Mouse (Mus musculus): ENCODE measurements around the gene Ly86.
A peak's percentile ranks its signal among the peaks of the same experiment; 100 is the strongest.

Gene Ly86

GRCm38 (mm10) chr13:37457007-37457827 lies 112.2 kb downstream of the Ly86 start:
- DNase-seq (ENCODE audit: extremely low read depth, low read depth) = no peak

- DNase-seq (ENCODE audit: extremely low read depth, low read depth) = no peak
These were observed 113.5 kb downstream of the Ly86 start for GRCm38 (mm10) chr13:37458557-37458956.

DNA sequence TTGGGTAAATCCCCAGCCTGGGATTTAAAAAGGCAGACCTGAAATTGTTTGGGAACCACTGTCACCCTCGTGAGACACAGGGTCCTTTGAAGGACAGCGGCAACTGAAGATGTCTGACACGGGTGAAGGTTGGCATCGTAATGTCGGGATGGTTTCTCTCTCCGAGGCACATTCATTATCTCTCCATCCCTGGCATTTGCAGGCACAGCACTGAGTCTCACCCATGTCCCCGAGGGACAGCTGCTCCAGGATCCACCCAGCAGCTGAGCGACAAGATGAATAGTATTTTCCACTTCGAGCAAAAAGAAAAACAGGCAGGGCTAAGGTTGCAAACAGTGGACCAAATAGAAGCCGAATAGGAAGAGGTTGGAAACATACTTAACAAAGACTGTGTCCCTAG lies 114.0 kb downstream of the Ly86 start:
- no peak for DNase-seq (ENCODE audit: extremely low read depth, low read depth)

DNA sequence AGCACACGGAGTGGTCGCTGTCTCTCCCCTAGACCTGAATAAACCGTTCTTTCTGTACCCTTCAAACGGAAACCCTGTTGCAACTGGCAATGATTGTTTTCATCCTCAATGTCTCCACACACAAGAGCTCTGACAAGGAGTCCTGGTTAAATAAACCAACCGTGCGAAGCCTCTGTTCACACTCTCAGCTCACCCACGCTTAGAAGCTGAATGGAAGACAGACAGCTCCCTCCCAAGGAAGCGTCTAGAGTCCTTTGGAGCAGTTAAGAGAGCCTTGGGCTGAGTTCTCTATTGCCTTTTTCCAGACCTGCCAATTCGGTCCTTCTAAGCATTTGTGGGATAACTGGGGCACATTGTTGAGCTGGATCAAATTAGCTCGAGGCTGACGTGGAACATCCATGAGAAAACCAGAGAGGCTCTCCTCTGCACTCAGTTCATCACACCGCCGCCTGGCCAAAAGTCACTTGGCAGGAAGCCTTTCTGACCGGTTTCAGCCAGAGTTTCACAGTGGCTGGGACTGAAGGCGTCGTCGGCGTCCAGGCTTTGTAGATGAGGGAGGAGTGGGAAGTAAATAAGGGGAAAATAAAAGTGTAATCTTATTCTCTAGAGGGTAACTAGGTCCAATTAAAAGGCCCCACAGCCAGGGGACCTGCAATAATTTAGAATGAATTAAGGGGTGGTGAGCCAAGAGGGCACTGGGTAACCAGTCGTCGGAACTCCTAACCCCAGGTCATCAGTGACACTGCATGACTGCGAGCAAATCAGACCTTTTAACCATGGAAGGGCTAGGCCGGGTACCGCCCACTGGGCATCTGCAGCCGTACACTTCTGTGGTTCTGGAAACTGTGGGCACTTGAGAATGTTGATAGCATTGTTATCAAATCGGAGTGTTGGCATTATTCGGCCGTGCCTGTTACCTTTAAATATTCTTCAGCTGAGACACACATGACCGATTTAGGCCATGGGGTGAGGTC lies 115.2 kb downstream of the Ly86 start:
- no peak for DNase-seq (ENCODE audit: extremely low read depth, low read depth)

DNA sequence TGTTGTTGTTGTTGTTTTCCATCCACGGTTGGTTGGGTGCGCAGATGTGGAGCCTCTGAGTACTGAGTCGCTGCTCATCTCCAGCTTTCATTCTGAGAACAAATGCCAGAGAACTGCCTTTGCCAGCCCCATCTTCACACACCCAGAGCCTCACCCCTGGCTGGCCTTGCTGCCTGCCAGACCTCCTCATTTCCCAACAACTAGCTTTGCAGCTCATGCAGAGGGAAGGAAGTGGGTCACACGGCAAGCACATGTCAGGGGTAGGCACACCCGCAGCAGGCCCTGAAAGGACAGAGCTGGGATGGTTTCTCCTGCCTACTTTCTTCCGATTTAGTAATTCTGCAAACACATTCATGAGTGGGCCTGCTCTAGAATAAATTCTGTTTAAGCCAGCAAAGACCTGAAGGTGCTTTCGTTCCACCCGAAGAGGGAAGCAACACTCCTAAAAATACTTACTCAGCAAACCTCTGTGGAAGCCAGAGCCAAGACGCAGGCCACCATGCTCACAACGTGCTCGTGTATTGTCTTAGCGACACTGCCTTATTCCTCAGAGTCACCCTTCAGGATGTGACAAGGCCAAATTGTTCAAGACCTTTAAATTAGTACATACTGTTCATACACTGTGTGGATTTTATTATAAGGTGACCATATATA lies 117.2 kb downstream of the Ly86 start:
- no peak for DNase-seq (ENCODE audit: extremely low read depth, low read depth)

DNA sequence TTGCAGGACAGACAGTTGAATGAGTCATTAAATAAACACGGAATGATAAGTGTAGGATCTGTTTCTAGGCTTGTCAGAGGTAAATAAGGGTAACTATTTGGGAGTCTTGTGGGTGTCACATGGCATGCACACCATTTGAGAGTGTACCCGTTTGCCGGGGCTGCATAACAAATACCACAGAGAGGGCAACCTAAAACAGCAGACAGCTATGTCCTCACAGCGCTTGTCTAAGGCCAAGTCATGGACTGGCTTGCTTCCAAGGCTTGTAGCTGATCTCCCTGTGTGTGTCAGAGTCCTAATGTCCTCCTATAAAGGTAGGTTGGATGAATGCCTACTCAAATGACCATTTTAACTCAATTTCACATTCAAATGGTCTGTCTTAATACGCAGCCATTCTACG lies 120.7 kb downstream of the Ly86 start:
- no peak for DNase-seq (ENCODE audit: extremely low read depth, low read depth)

DNA sequence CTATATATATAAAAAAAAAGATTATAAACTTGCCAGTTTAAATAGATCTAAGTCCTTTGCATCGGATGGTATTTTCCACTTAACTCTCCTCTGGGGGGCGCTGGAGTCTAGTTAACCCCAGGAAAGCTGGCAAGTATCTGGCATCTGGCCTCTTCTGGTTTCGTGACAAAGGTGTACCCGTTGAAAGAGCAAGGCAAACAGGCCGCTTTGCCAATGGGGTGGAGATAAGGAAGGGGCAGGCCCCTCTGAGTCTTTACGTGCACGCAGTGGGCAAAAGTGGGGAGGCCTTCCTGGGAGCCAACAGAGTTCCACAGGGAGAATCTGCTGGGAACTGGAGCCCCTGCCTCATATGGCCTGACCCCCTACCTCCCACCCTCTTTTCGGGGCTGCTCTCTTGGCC lies 122.8 kb downstream of the Ly86 start:
- DNase-seq (ENCODE audit: extremely low read depth, low read depth) = peak; percentile 47
